Comparison of ENCODE assay signal across 8 mouse cellular contexts in the genomic region with DNA sequence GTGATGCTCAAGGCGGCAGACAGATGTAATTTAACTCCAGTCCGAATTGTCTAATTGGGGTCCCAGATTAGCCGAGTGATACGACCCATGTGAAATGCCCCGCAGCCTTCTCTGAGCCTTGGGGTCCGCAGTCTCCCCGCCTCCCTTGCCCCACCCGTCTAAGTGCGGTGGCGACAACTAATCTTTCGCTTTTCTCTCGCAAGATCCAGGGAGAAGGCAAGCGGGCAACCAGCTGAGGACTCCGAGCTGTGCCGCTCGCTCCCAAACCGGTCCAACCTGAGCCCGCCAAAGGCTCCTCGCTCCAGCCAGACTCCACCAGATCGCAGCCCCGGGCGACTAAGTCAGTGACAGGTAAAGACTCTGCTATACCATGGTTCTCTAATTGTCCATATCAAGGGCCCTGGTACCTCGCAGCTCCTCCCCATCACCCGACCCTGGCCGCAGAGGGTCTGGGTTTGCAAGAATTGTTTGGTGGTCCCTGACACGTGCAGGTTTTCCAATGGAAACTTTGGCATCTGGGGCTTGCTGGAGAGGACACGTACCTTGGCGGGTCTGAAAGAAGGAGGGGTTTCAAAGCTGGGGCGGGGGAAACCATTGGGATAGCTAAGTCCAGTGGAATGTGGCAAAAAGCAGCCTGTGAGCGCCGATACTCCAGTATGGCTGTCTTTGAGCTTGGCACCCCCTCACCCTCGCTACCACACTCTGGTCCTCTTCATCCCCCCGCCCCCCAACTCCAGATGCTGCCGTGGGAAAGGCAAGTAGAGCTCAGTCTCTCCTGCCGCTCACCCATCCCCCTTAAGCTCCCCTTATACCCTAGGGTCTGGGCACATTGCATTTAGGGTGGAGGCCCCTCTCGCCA. TPM values are rescaled to one million over a fixed set of nuclear protein-coding genes. Genes with fewer than 3 reads are reported as not detected.
A peak's percentile ranks its signal among the peaks of the same experiment; 100 is the strongest.
DNase-seq lines count a peak whose midpoint lies in the region; ATAC-seq lines count a peak whose summit lies in the region.

No protein-coding gene starts in this region.

- no peaks in the 10 kb centered on the region for H3K9me3 ChIP-seq in heart, embryonic 11.5 days (replicated peaks; ENCODE audit: control insufficient read depth, low read length)
- H3K9me3 ChIP-seq in embryonic facial prominence, embryonic 14.5 days (ENCODE audit: control insufficient read depth, low read length) = no peaks in the 10 kb centered on the region
- H3K9me3 ChIP-seq in hindbrain, embryonic 13.5 days = no peaks in the 10 kb centered on the region
- no peaks in the 10 kb centered on the region for H3K9me3 ChIP-seq in stomach, embryonic 15.5 days

- no peak for DNase-seq in heart, adult 9 months (ENCODE audit: low spot score in 2 of 2)
- DNase-seq in Muller cell, postnatal 12 days (ENCODE audit: inconsistent ontology term) = peak; percentile 20
- peak; percentile 4 for DNase-seq in embryonic facial prominence, embryonic 14.5 days (ENCODE audit: low spot score)
- peak; percentile 9 for DNase-seq in lung, postnatal 36 days
- no peak for DNase-seq in c-Kit-positive CD71-positive TER-119-positive erythroid progenitor cells, embryonic 14.5 days (ENCODE audit: low spot score)

- peak overlapping the region; percentile 87 for H3K4me2 ChIP-seq in heart, embryonic 11.5 days
- H3K4me2 ChIP-seq in embryonic facial prominence, embryonic 14.5 days (ENCODE audit: low read depth, low read length) = peak overlapping the region; percentile 94
- H3K4me2 ChIP-seq in hindbrain, embryonic 13.5 days = peak overlapping the region; percentile 96
- H3K4me2 ChIP-seq in stomach, embryonic 15.5 days = peak overlapping the region; percentile 90

- WGBS in heart, embryonic 11.5 days (ENCODE audit: insufficient replicate concordance) = under 1% methylated on average over 36 of the region's 36 CpGs
- 2% methylated on average over 35 of the region's 36 CpGs for WGBS in embryonic facial prominence, embryonic 14.5 days
- WGBS in hindbrain, embryonic 13.5 days = 1% methylated on average over 36 of the region's 36 CpGs
- WGBS in stomach, embryonic 15.5 days = under 1% methylated on average over 36 of the region's 36 CpGs

- H3K4me3 ChIP-seq in heart, embryonic 11.5 days (ENCODE audit: low read depth, low read length) = peak overlapping the region; percentile 63
- H3K4me3 ChIP-seq in embryonic facial prominence, embryonic 14.5 days (ENCODE audit: low read depth, low read length) = peak overlapping the region; percentile 52
- peak overlapping the region; percentile 60 for H3K4me3 ChIP-seq in hindbrain, embryonic 13.5 days
- peak overlapping the region; percentile 57 for H3K4me3 ChIP-seq in stomach, embryonic 15.5 days (replicated peaks)

- no peak overlapping the region for H3K27ac ChIP-seq in heart, embryonic 11.5 days (ENCODE audit: low read depth, low read length)
- H3K27ac ChIP-seq in embryonic facial prominence, embryonic 14.5 days (replicated peaks; ENCODE audit: low read depth, low read length) = no peak overlapping the region
- H3K27ac ChIP-seq in hindbrain, embryonic 13.5 days = peak overlapping the region; percentile 62; the same call in 1 of the 2 replicates
- H3K27ac ChIP-seq in stomach, embryonic 15.5 days = peak overlapping the region; percentile 51

- H3K27me3 ChIP-seq in heart, embryonic 11.5 days (ENCODE audit: control insufficient read depth, insufficient read depth, low read length) = peaks cover 8% of the 10 kb centered on the region
- peaks cover 35% of the 10 kb centered on the region for H3K27me3 ChIP-seq in embryonic facial prominence, embryonic 14.5 days (replicated peaks; ENCODE audit: control insufficient read depth, insufficient read depth, low read length)
- peaks cover 28% of the 10 kb centered on the region for H3K27me3 ChIP-seq in hindbrain, embryonic 13.5 days
- H3K27me3 ChIP-seq in stomach, embryonic 15.5 days (replicated peaks) = peaks cover 14% of the 10 kb centered on the region

- H3K36me3 ChIP-seq in heart, embryonic 11.5 days (ENCODE audit: control insufficient read depth, insufficient read depth, low read length) = no peaks in the 10 kb centered on the region
- H3K36me3 ChIP-seq in embryonic facial prominence, embryonic 14.5 days (ENCODE audit: control insufficient read depth, insufficient read depth, low read length) = no peaks in the 10 kb centered on the region
- H3K36me3 ChIP-seq in hindbrain, embryonic 13.5 days = no peaks in the 10 kb centered on the region
- H3K36me3 ChIP-seq in stomach, embryonic 15.5 days = no peaks in the 10 kb centered on the region

- peaks cover 2% of the 10 kb centered on the region; the same call in 1 of the 2 replicates for H3K4me1 ChIP-seq in heart, embryonic 11.5 days (ENCODE audit: control insufficient read depth, insufficient read depth, low read length)
- peaks cover 9% of the 10 kb centered on the region; the same call in 1 of the 2 replicates for H3K4me1 ChIP-seq in embryonic facial prominence, embryonic 14.5 days (ENCODE audit: control insufficient read depth, insufficient read depth, low read length)
- H3K4me1 ChIP-seq in hindbrain, embryonic 13.5 days (replicated peaks) = peaks cover 16% of the 10 kb centered on the region
- no peaks in the 10 kb centered on the region for H3K4me1 ChIP-seq in stomach, embryonic 15.5 days

- peak overlapping the region; percentile 70 for H3K9ac ChIP-seq in heart, embryonic 11.5 days (ENCODE audit: low read depth, low read length)
- peak overlapping the region; percentile 56 for H3K9ac ChIP-seq in embryonic facial prominence, embryonic 14.5 days (ENCODE audit: low read depth, low read length)
- H3K9ac ChIP-seq in hindbrain, embryonic 13.5 days = peak overlapping the region; percentile 71
- peak overlapping the region; percentile 46 for H3K9ac ChIP-seq in stomach, embryonic 15.5 days

- ATAC-seq in heart, embryonic 11.5 days (replicated peaks; ENCODE audit: insufficient number of reproducible peaks, low FRiP score, low TSS enrichment) = peak; percentile 55
- ATAC-seq in embryonic facial prominence, embryonic 14.5 days (ENCODE audit: low read depth) = peak; percentile 37; the same call in 1 of the 2 replicates
- peak; percentile 65 for ATAC-seq in hindbrain, embryonic 13.5 days (ENCODE audit: low FRiP score)
- peak; percentile 31; the same call in 1 of the 2 replicates for ATAC-seq in stomach, embryonic 15.5 days (ENCODE audit: insufficient read depth, low FRiP score, low read depth)

RNA-seq across cellular contexts. Expression of a gene that starts 0.7 kb away (rescaled TPM):
- 5.4 and 5.6 TPM in 2 replicates for polyA plus RNA-seq in heart, embryonic 11.5 days (2014; fragmentation: Nextera tagmentation; extraction: Ambion mirVana)
- polyA plus RNA-seq in embryonic facial prominence, embryonic 14.5 days (2014; fragmentation: Nextera tagmentation; extraction: Ambion mirVana) = 1.4 and 1.8 TPM in 2 replicates
- polyA plus RNA-seq in hindbrain, embryonic 13.5 days (2015; fragmentation: Nextera tagmentation; extraction: Ambion mirVana) = 5.2 and 6.8 TPM in 2 replicates
- polyA plus RNA-seq in stomach, embryonic 15.5 days (2015; fragmentation: Nextera tagmentation; extraction: Ambion mirVana) = 20.8 and 20.9 TPM in 2 replicates

Comparison
In these comparisons a context has a peak if more than half of its experiments do, and no peak if none do; other contexts are left out.
1. H3K27ac ChIP-seq: peak in hindbrain, embryonic 13.5 days (single experiment) and stomach, embryonic 15.5 days (single experiment); none in heart, embryonic 11.5 days (single experiment) and embryonic facial prominence, embryonic 14.5 days (single experiment).
2. DNase-seq: peak in Muller cell, postnatal 12 days (single experiment), embryonic facial prominence, embryonic 14.5 days (single experiment) and lung, postnatal 36 days (single experiment); none in heart, adult 9 months (0 of 2) and c-Kit-positive CD71-positive TER-119-positive erythroid progenitor cells, embryonic 14.5 days (single experiment).
3. Peak in every context shown above with its lines, with median percentiles within 50 percentile points of each other: ATAC-seq, H3K4me2 ChIP-seq, H3K4me3 ChIP-seq and H3K9ac ChIP-seq.